Mouse (Mus musculus) liver, postnatal 0 days (tissue): ENCODE results near the gene Rftn1. TPM values are rescaled to one million over a fixed set of nuclear protein-coding genes. Genes with fewer than 3 reads are reported as not detected.

Experiments used
- ATAC-seq: fragments of 200-750 bp; cut with Nextera tagmentation; 2 replicates; pipeline ENCODE4 v1.8.0; 2017; ENCODE audit warnings: mild to moderate bottlenecking, moderate library complexity
- DNase-seq: peaks from one replicate; pipeline ENCODE4 v3.0.0-alpha.2; 2016
- H3K27ac ChIP-seq: fragments of 300-500 bp; sonication (generic); 2 replicates; pipeline ENCODE4 v1.5.1; 2014; ENCODE audit warnings: antibody characterized with exemption, moderate library complexity, mild to moderate bottlenecking, low read depth
- H3K27me3 ChIP-seq: fragments of 300-500 bp; sonication (generic); 2 replicates; pipeline ENCODE4 v1.6.1; 2014; ENCODE audit warnings: low read length, control low read depth, mixed read lengths; ENCODE audit not compliant: insufficient read depth
- H3K36me3 ChIP-seq: fragments of 300-500 bp; sonication (generic); replicated peaks from 2 replicates; pipeline ENCODE4 v1.6.1; 2014; ENCODE audit warnings: mild to moderate bottlenecking, control low read depth, low read length, moderate library complexity, mixed read lengths; ENCODE audit not compliant: insufficient read depth
- H3K4me1 ChIP-seq: fragments of 300-500 bp; sonication (generic); 2 replicates; pipeline ENCODE4 v1.6.1; 2014; ENCODE audit warnings: antibody characterized with exemption, mild to moderate bottlenecking, control low read depth; ENCODE audit not compliant: insufficient read depth
- H3K4me2 ChIP-seq: fragments of 300-500 bp; sonication (generic); 2 replicates; pipeline ENCODE4 v1.6.1; 2014; ENCODE audit warnings: low read depth, mild to moderate bottlenecking, low read length, moderate library complexity, mixed read lengths
- H3K4me3 ChIP-seq: fragments of 300-500 bp; sonication (generic); 2 replicates; pipeline ENCODE4 v1.5.1; 2014; ENCODE audit warnings: low read depth, low read length
- H3K9ac ChIP-seq: fragments of 300-500 bp; sonication (generic); replicated peaks from 2 replicates; pipeline ENCODE4 v1.6.1; 2014; ENCODE audit warnings: mild to moderate bottlenecking, moderate library complexity
- H3K9me3 ChIP-seq: fragments of 300-500 bp; sonication (generic); 2 replicates; pipeline ENCODE4 v1.6.1; 2016; ENCODE audit warnings: mild to moderate bottlenecking, control low read depth, low read length, mixed read lengths
- CTCF ChIP-seq: sonication (generic); IDR thresholded peaks from 2 replicates; pipeline ENCODE4 v1.5.1; 2016; ENCODE audit warnings: antibody characterized with exemption, low read depth
- EP300 ChIP-seq: IDR thresholded peaks from 2 replicates; pipeline ENCODE4 v1.6.1; 2016; ENCODE audit warnings: antibody characterized with exemption, low read depth, mild to moderate bottlenecking
- whole genome bisulfite sequencing: fragments of 180-500 bp; shearing (Covaris S2); extraction: QIAGEN DNeasy Blood & Tissue Kit; methylation state at CpG from one replicate; pipeline ENCODE4 v1.1.7; 2014; ENCODE audit not compliant: insufficient replicate concordance; 5-methylcytosine and 5-hydroxymethylcytosine counted together
- polyA plus RNA-seq: library from polyadenylated mRNA; unstranded; fragments of >200 nt; fragmentation: Nextera tagmentation; extraction: Ambion mirVana; gene quantifications from 2 replicates; pipeline ENCODE4 v1.2.1, GENCODE M21; 2015

Rftn1 gene
- polyA plus RNA-seq, 1 experiment from 2014 or later = 6.0 TPM

DNA sequence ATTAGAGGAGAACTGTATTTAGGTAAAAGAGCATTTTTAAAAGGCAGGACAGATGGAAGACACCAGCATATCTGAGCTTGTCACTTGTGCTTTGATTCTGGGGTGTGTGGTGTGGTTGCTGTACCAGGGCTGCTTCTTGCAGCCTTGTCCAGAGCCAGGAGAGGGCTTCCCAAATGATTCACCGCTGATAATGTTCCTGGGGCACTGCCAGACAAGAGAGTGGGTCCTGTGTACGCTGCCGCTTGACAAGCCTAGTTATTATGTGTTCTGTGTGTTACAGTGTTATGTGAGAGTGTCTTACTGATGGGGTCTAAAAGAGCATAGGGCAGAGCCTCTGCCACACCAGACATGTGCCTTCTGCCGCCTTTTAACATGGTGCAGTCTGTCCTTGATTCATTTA is 153.1 kb downstream of the Rftn1 start:
- no peaks in the 10 kb centered on the region for H3K36me3 ChIP-seq
- H3K4me2 ChIP-seq = no peak overlapping the region
- H3K27me3 ChIP-seq = no peaks in the 10 kb centered on the region
- ATAC-seq = no peak
- 87% methylated on average over 4 of the region's 4 CpGs for WGBS
- no peaks in the 10 kb centered on the region for H3K4me1 ChIP-seq
- H3K9ac ChIP-seq = no peak overlapping the region
- H3K4me3 ChIP-seq = no peak overlapping the region
- H3K27ac ChIP-seq = no peak overlapping the region
- no peak for DNase-seq
- no peaks in the 10 kb centered on the region for H3K9me3 ChIP-seq
- no peak for TF ChIP-seq CTCF
- no peak for TF ChIP-seq EP300

DNA sequence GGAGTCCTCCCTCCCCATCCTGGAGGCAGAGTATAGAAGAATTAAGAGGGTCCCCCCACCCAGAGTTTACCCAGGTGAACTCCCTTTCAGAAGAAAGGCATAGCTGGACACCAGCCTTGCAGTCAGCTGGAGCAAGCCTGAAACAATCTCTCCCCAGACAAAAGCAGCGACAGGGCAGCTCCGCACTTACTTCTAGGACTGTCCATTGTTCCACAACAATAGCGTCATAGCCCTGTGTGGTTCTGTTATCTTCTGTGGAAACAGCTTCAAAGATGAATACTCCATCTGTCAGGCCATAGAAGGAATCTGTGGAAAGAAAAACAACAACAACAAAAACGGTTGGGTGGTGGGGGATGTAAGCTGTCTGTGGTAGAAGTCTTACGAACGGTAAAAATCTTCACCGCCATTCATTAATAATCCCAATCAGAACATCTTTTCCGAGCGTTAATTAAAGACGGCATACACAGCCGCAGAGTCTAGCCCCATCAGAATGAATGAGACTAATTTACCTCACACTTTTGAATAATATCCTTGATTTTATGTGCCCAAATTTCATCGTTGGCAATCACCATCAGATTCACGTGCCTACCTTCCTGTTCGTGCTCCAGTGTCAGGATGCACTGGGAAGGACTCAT is 153.6 kb downstream of the Rftn1 start:
- WGBS = 87% methylated on average over 14 of the region's 14 CpGs
- no peak for TF ChIP-seq CTCF
- TF ChIP-seq EP300 = no peak
- H3K27ac ChIP-seq = no peak overlapping the region

GRCm38 (mm10) chr17:50033698-50034097 is 156.8 kb downstream of the Rftn1 start:
- Histone ChIP-seq H3K4me3 (no peak overlapping the region), H3K9ac (no peak overlapping the region), H3K4me2 (no peak overlapping the region), H3K27ac (no peak overlapping the region), H3K27me3 (no peaks in the 10 kb centered on the region), H3K36me3 (no peaks in the 10 kb centered on the region), H3K4me1 (no peaks in the 10 kb centered on the region), H3K9me3 (no peaks in the 10 kb centered on the region)
- no peak for DNase-seq
- 59% methylated on average over 6 of the region's 6 CpGs for WGBS
- no peak for ATAC-seq
- TF ChIP-seq CTCF = no peak
- no peak for TF ChIP-seq EP300

More for the DNA sequence above, 153.6 kb downstream of the Rftn1 start:
- Histone ChIP-seq H3K4me3 (no peak overlapping the region), H3K9ac (no peak overlapping the region), H3K36me3 (no peaks in the 10 kb centered on the region), H3K27me3 (no peaks in the 10 kb centered on the region), H3K9me3 (no peaks in the 10 kb centered on the region), H3K4me2 (no peak overlapping the region), H3K4me1 (no peaks in the 10 kb centered on the region)
- no peak for ATAC-seq
- DNase-seq = no peak

DNA sequence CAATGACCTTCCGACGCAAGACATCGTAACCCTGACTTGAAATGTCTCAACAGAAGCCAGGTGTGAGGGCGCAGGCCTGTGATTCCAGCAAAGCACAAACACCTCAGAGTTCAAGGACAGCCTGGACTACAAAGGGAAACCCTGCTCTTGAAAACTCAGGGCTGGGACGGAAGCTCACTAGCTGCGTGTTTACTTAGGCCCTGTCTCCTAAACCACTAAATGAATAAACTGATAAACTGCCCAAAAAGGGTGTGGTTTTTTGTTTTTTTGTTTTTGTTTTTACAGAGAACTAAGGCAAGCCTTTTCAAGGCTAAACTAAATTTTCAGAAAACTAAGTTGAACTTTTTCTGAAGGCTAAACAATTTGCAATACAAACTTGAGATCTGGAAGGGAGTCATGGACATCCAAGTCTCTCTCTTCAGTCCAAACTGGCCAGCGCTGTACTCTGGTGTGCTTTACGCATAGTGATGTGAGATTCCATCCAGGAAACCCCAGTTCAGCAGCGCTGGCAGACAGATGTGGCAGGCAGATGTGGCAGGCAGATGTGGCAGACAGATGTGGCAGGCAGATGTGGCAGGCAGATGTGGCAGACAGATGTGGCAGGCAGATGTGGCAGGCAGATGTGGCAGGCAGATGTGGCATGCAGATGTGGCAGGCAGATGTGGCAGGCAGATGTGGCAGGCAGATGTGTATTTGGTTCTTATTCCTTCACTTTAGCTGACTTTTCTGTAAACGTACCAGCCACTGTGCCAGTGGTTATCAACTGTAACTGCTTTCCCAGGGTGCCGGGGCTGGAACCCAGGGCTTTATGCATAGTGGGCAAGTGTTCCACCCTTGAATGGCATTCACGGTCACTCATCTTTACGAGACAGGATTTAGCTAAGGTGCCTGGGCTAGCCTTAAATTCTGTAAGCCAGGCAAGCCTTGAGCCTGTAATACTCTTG is 158.7 kb downstream of the Rftn1 start:
- Histone ChIP-seq H3K4me2 (no peak overlapping the region), H3K4me1 (0 out of 2 replicates have a peak, but pooled peaks cover 3% of the 10 kb centered on the region), H3K27ac (peak overlapping the region; percentile 22; the same call in 1 of the 2 replicates), H3K9ac (no peak overlapping the region), H3K9me3 (no peaks in the 10 kb centered on the region), H3K27me3 (no peaks in the 10 kb centered on the region), H3K4me3 (no peak overlapping the region), H3K36me3 (no peaks in the 10 kb centered on the region)
- DNase-seq (peak; percentile 36), ATAC-seq (peak; percentile 85)
- 72% methylated on average over 13 of the region's 13 CpGs for WGBS
- peak; percentile 97 for TF ChIP-seq EP300
- no peak for TF ChIP-seq CTCF

GRCm38 (mm10) chr17:50025651-50026050 is 164.8 kb downstream of the Rftn1 start:
- ATAC-seq (peak; percentile 14), DNase-seq (no peak)
- TF ChIP-seq CTCF = no peak
- no peak for TF ChIP-seq EP300
- Histone ChIP-seq H3K36me3 (no peaks in the 10 kb centered on the region), H3K9me3 (no peaks in the 10 kb centered on the region), H3K4me1 (peaks cover 27% of the 10 kb centered on the region), H3K4me3 (no peak overlapping the region), H3K9ac (no peak overlapping the region), H3K4me2 (no peak overlapping the region), H3K27ac (peak overlapping the region; percentile 81), H3K27me3 (no peaks in the 10 kb centered on the region)
- 47% methylated on average over 1 of the region's 1 CpGs for WGBS

DNA sequence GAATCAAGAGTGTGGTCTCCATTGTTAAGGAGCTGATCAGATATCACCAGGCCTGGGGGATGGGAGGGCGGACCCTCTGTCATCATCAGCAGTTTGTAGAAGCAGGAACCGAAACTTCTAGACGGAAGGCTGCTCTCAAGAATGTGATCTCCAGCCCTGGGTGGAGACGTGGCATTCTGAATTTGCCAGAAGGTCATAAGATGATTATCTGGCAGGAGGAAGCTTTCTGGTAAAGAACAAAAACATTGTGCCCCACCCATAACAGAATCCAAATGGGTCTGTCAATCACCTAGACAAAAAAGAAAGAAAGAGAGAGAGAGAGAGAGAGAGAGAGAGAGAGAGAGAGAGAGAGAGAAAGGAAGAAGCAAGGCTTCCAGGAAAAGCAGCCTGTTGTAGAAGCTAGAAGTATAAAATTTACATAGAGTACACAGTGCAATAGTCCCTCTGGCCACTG is 165.3 kb downstream of the Rftn1 start:
- H3K4me1 ChIP-seq = peaks cover 29% of the 10 kb centered on the region
- ATAC-seq (no peak), DNase-seq (peak; percentile 46)
- WGBS = 33% methylated on average over 4 of the region's 4 CpGs
- no peak overlapping the region; the same call in 1 of the 2 replicates for H3K9ac ChIP-seq
- peak overlapping the region; percentile 81 for H3K27ac ChIP-seq
- no peaks in the 10 kb centered on the region for H3K27me3 ChIP-seq
- H3K4me2 ChIP-seq = no peak overlapping the region
- H3K9me3 ChIP-seq = no peaks in the 10 kb centered on the region
- H3K4me3 ChIP-seq = no peak overlapping the region
- no peaks in the 10 kb centered on the region for H3K36me3 ChIP-seq
- TF ChIP-seq EP300 (0 out of 2 replicates have a peak, but pooled peaks have one; percentile 33), CTCF (no peak)
